ENCODE assay signal across 27 mouse cellular contexts in genomic region chr8:127115837-127116236, GRCm38 (mm10). TPM values are rescaled to one million over a fixed set of nuclear protein-coding genes. Genes with fewer than 3 reads are reported as not detected.
DNase-seq lines count a peak whose midpoint lies in the region; ATAC-seq and TF ChIP-seq lines count a peak whose summit lies in the region.
"Had no signal": no experiment of that assay in that cellular context is flagged by ENCODE, and none has a peak within 500 bp of the region (broad histone marks: within the 10 kb centered on the region; RNA-seq: fewer than 3 reads in every experiment).

No protein-coding gene starts in this region.

- 0 out of 2 replicates have a peak, but pooled peaks have one; percentile 24 for ATAC-seq in embryonic facial prominence, embryonic 14.5 days (ENCODE audit: low read depth)
- ATAC-seq in liver, embryonic 13.5 days (ENCODE audit: low read depth): peak; percentile 34
- peak; percentile 37; the same call in 1 of the 2 replicates for ATAC-seq in lung, postnatal 0 days
- ATAC-seq: forebrain, embryonic 15.5 days; hindbrain, embryonic 16.5 days; Patski had no signal

- DNase-seq in embryonic facial prominence, embryonic 14.5 days (ENCODE audit: low spot score): peak; percentile 56
- DNase-seq in embryonic facial prominence, embryonic 10.5 days (ENCODE audit: low spot score): no peak
- no peak for DNase-seq in liver, embryonic 13.5 days
- no peak for DNase-seq in liver
- DNase-seq in lung, postnatal 0 days (ENCODE audit: low spot score): no peak
- no peak for DNase-seq in lung, postnatal 14 days
- DNase-seq: adrenal gland, postnatal 10 days; adrenal gland, postnatal 36 days; cerebellum, adult 18-20 months; cerebellum, adult 9-10 months; cerebellum, postnatal 14 days; gastrocnemius, postnatal 25 days; heart, adult 18-20 months; heart, postnatal 10 days; heart, postnatal 36 days had no signal

- no peaks in the 10 kb centered on the region for H3K9me3 ChIP-seq in embryonic facial prominence, embryonic 14.5 days (ENCODE audit: control insufficient read depth, low read length)
- H3K9me3 ChIP-seq in embryonic facial prominence, embryonic 10.5 days: no peaks in the 10 kb centered on the region
- no peaks in the 10 kb centered on the region for H3K9me3 ChIP-seq in liver, embryonic 13.5 days (replicated peaks)
- H3K9me3 ChIP-seq in lung, postnatal 0 days (ENCODE audit: low read length): no peaks in the 10 kb centered on the region
- H3K9me3 ChIP-seq: embryonic facial prominence, embryonic 12.5 days; forebrain, embryonic 12.5 days; forebrain, embryonic 15.5 days; heart, embryonic 12.5 days; heart, embryonic 15.5 days; hindbrain, embryonic 13.5 days had no signal

- TF ChIP-seq CTCF in lung, postnatal 0 days (IDR thresholded peaks at IDR 0.05): no peak

- WGBS in embryonic facial prominence, embryonic 14.5 days: 75% methylated on average over 3 of the region's 3 CpGs
- WGBS in embryonic facial prominence, embryonic 10.5 days: 92% methylated on average over 3 of the region's 3 CpGs
- WGBS in liver, embryonic 13.5 days (ENCODE audit: insufficient replicate concordance): 61% methylated on average over 3 of the region's 3 CpGs
- 43% methylated on average over 3 of the region's 3 CpGs for WGBS in lung, postnatal 0 days

- H3K27ac ChIP-seq in embryonic facial prominence, embryonic 14.5 days (replicated peaks; ENCODE audit: low read depth, low read length): no peak overlapping the region
- no peak overlapping the region for H3K27ac ChIP-seq in embryonic facial prominence, embryonic 10.5 days (replicated peaks)
- no peak overlapping the region for H3K27ac ChIP-seq in liver, embryonic 13.5 days
- H3K27ac ChIP-seq in lung, postnatal 0 days (ENCODE audit: low read length): no peak overlapping the region
- H3K27ac ChIP-seq: embryonic facial prominence, embryonic 12.5 days; forebrain, embryonic 12.5 days; forebrain, embryonic 15.5 days; heart, embryonic 15.5 days; hindbrain, embryonic 10.5 days; hindbrain, embryonic 13.5 days had no signal

- no peaks in the 10 kb centered on the region for H3K27me3 ChIP-seq in embryonic facial prominence, embryonic 14.5 days (replicated peaks; ENCODE audit: control insufficient read depth, insufficient read depth, low read length)
- H3K27me3 ChIP-seq in embryonic facial prominence, embryonic 10.5 days (replicated peaks; ENCODE audit: low read depth, poor library complexity, severe bottlenecking): no peaks in the 10 kb centered on the region
- no peaks in the 10 kb centered on the region for H3K27me3 ChIP-seq in liver, embryonic 13.5 days
- no peaks in the 10 kb centered on the region for H3K27me3 ChIP-seq in lung, postnatal 0 days (replicated peaks; ENCODE audit: insufficient read depth, low read length)
- H3K27me3 ChIP-seq: CH12.LX; embryonic facial prominence, embryonic 12.5 days; forebrain, embryonic 12.5 days; forebrain, embryonic 15.5 days; heart, embryonic 12.5 days; heart, embryonic 15.5 days; hindbrain, embryonic 13.5 days; Patski had no signal

- no peaks in the 10 kb centered on the region for H3K36me3 ChIP-seq in embryonic facial prominence, embryonic 14.5 days (ENCODE audit: control insufficient read depth, insufficient read depth, low read length)
- no peaks in the 10 kb centered on the region for H3K36me3 ChIP-seq in embryonic facial prominence, embryonic 10.5 days (replicated peaks)
- H3K36me3 ChIP-seq in liver, embryonic 13.5 days: no peaks in the 10 kb centered on the region
- no peaks in the 10 kb centered on the region for H3K36me3 ChIP-seq in lung, postnatal 0 days (ENCODE audit: insufficient read depth, low read length)
- H3K36me3 ChIP-seq: embryonic facial prominence, embryonic 12.5 days; forebrain, embryonic 12.5 days; forebrain, embryonic 15.5 days; G1E; heart, embryonic 12.5 days; heart, embryonic 15.5 days; hindbrain, embryonic 10.5 days; hindbrain, embryonic 13.5 days had no signal

- no peak overlapping the region for H3K4me3 ChIP-seq in embryonic facial prominence, embryonic 14.5 days (ENCODE audit: low read depth, low read length)
- no peak overlapping the region for H3K4me3 ChIP-seq in embryonic facial prominence, embryonic 10.5 days
- no peak overlapping the region for H3K4me3 ChIP-seq in liver, embryonic 13.5 days (replicated peaks)
- H3K4me3 ChIP-seq in lung, postnatal 0 days (ENCODE audit: low read depth, low read length): no peak overlapping the region
- H3K4me3 ChIP-seq: embryonic facial prominence, embryonic 12.5 days; erythroblast, embryonic 14.5 days; forebrain, embryonic 12.5 days; forebrain, embryonic 15.5 days; heart, embryonic 12.5 days; heart, embryonic 15.5 days; hindbrain, embryonic 10.5 days; hindbrain, embryonic 13.5 days had no signal

- no peak for TF ChIP-seq EP300 in lung, postnatal 0 days (IDR thresholded peaks at IDR 0.05)

- H3K4me1 ChIP-seq in embryonic facial prominence, embryonic 14.5 days (ENCODE audit: control insufficient read depth, insufficient read depth, low read length): peaks cover 28% of the 10 kb centered on the region
- H3K4me1 ChIP-seq in embryonic facial prominence, embryonic 10.5 days: peaks cover 47% of the 10 kb centered on the region
- no peaks in the 10 kb centered on the region; the same call in 1 of the 2 replicates for H3K4me1 ChIP-seq in liver, embryonic 13.5 days (replicated peaks)
- H3K4me1 ChIP-seq in lung, postnatal 0 days (ENCODE audit: insufficient read depth, low read depth, low read length): no peaks in the 10 kb centered on the region; the same call in 1 of the 2 replicates

- no peak overlapping the region for H3K9ac ChIP-seq in embryonic facial prominence, embryonic 14.5 days (ENCODE audit: low read depth, low read length)
- H3K9ac ChIP-seq in liver, embryonic 13.5 days: no peak overlapping the region
- H3K9ac ChIP-seq in lung, postnatal 0 days (replicated peaks; ENCODE audit: low read depth): no peak overlapping the region
- H3K9ac ChIP-seq: embryonic facial prominence, embryonic 12.5 days; forebrain, embryonic 12.5 days; forebrain, embryonic 15.5 days; heart, embryonic 12.5 days; heart, embryonic 15.5 days; hindbrain, embryonic 13.5 days had no signal

- no peak overlapping the region for H3K4me2 ChIP-seq in embryonic facial prominence, embryonic 14.5 days (ENCODE audit: low read depth, low read length)
- H3K4me2 ChIP-seq in liver, embryonic 13.5 days: no peak overlapping the region
- no peak overlapping the region for H3K4me2 ChIP-seq in lung, postnatal 0 days (replicated peaks; ENCODE audit: low read depth, low read length)
- H3K4me2 ChIP-seq: embryonic facial prominence, embryonic 12.5 days; forebrain, embryonic 12.5 days; forebrain, embryonic 15.5 days; heart, embryonic 12.5 days; heart, embryonic 15.5 days; hindbrain, embryonic 13.5 days had no signal

RNA-seq across cellular contexts. Expression of gene Pard3, which starts 52.1 kb away (rescaled TPM):
- polyA plus RNA-seq in embryonic facial prominence, embryonic 14.5 days (2014; fragmentation: Nextera tagmentation; extraction: Ambion mirVana): 35.4 and 38.7 TPM in 2 replicates
- 30.8 and 33.4 TPM in 2 replicates for polyA plus RNA-seq in embryonic facial prominence, embryonic 10.5 days (2016; fragmentation: Nextera tagmentation; extraction: Ambion mirVana)
- 5.4 and 5.6 TPM in 2 replicates for polyA plus RNA-seq in liver, embryonic 13.5 days (2015; fragmentation: Nextera tagmentation; extraction: Ambion mirVana)
- 13.2 and 16.2 TPM in 2 replicates for polyA plus RNA-seq in lung, postnatal 0 days (2015; fragmentation: Nextera tagmentation; extraction: Ambion mirVana)
- polyA plus RNA-seq: G1E had no signal
